Mouse (Mus musculus) NIH3T3 (cell line): ENCODE results near the gene Atm.

Experiments used
- DNase-seq: peaks from one replicate; pipeline ENCODE4 v3.0.0-alpha.2; 2012; ENCODE audit warnings: low read depth

The Atm gene

DNA sequence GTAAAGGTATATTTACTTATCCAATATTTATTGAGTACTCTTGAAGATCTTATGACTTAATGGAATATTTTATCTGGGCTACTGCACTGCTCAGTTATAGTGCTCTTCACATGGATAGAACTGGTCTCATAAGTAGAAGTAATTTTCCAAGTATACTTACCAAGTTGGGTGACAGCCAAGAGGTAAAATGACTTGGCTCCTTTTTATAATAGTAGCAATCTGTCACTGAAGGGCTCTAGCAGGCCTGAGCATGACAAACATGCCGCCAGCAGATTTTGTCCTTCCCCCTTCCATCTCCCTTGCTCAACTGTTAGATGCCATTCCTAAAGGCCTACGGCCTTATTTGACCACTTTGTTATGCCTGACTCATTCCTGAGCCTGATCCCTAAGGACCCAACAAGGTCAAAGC is 127.6 kb downstream of the Atm start:
- peak; percentile 68 for DNase-seq

DNA sequence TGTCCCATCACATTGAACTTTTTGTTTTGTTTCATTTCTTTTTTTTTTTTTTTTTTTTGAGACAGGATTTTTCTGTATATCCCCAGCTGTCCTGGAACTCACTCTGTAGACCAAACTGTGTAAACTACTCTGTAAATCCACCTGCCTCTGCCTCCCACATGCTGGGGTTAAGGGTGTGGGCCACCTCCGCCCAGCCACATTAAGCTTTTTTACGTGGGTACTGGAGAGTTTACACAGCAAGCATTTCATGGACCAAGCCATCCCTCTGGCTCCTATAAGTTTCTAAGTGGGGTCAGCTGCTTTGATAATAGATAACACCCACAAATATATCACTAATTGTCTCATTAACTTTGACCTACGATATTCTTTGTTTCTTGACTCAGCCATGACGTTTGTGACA is 128.0 kb downstream of the Atm start:
- no peak for DNase-seq

DNA sequence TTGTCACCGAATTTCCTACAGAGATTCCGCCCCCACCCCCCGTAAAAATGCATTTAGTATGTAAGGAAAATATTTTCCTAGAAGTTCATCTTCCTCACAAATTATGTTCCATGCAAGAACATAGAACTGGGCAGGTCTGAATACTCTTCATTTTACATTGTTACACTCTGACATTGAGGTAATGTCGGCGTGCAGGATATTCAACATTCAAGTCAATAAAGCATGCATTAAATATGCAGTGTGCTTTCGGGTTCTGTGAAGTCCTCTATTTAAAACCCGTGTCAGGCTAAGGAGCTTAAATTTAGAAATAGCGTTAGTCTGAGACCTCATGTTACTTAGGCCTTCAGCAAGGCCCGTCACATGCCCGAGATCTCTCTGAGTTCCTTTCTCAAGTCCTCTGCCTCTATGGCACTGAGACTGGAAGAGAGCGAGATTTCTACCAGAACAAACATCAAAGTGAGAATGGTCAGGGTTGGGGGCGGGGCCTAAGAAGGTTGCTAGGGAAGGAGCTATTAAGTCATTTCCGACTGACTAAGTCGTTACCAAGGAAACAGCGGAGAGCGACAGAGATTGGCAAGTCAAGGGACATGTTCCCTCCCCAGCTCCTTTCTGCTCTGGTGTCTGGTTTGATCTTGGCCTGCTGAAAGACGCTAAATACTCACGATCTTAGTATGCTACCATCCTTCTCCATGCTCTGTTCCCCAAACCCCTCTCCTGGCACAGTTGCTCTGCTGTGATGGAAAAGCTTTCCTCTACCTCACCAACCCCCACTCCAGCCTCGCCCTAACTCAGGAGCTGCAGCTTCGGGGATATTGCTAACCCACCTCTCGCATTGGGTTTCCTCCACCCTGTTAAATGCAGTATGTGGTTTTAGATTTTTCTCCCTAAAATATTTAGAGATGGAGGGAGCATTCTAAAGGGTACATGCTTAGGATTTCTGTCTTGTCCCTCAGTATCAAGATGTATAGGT is 131.5 kb downstream of the Atm start:
- peak; percentile 81 for DNase-seq

DNA sequence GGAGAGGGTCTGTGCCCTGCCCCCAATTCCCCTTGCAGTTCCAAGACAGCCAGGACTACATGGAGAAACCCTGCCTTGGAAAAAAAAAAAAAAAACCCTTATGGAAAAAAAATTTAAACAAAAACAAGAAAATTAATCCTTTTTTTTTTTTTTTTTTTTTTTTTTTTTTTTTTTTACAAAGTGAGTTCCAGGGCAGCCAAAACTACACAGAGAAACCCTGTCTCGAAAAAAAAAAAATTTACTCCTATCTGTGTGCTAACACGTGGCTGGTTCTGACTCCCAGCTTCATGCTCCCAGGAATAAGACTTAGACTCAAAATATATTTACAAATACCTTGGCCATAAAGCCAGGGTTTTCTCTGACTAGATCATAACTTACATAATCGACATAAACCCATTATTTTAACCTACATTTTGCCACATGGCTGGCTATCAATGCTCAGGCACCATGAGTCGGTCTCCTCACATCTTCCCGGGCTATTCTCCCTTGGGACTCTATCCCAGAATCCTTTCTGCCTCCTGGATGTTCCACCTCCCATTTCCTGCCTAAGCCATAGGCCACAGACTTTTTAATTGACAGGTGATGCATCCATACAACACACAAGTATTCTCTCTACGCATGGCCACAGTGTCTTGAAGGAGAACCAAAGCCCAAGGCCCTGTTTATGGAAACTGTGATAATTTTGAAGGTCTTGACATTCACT is 132.3 kb downstream of the Atm start:
- DNase-seq = peak; percentile 59

DNA sequence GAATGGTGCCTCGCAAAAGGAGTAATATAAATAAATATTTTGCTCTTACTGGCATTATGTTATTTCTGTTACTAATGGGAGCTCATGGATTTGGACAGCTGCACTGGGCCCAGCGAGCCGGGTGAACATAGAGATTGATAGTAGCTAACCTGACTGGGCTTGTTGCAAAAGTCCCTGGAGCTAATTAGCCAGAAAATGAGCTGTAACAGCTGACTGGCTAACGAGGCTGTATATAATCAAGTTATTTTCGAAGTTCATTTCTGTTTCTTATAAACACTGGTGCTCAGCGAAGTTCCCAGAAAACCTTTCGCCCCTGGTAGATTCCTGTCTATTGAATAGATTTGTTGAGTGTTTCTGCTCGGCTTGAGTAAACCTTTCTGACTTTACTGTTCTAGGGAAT is 133.5 kb downstream of the Atm start:
- no peak for DNase-seq

DNA sequence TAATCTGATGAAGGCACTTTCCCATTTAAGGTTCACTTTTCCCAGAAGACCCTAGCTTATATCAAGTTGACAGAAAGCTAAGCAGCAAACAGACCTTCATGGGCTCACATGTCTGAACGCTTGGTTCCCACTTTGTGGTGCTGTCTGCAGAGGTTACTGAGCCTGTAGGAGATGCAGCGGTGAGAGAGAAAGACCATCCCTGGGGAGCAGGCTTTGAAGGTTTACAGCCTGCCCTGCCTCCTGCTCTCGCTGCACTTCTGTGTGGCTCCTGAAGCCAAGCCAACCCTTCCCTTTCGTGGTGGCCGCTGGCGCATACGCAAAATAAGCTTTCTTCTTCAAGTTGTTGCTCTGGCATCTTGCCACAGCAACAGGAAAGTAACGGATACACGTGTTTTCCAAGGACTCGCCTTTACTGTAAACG is 134.2 kb downstream of the Atm start, which contains the start of gene 4930550C14Rik:
TSS of gene 4930550C14Rik (plus strand) at position 35 of the 421 bp plus-strand sequence.
- peak; percentile 22 for DNase-seq

DNA sequence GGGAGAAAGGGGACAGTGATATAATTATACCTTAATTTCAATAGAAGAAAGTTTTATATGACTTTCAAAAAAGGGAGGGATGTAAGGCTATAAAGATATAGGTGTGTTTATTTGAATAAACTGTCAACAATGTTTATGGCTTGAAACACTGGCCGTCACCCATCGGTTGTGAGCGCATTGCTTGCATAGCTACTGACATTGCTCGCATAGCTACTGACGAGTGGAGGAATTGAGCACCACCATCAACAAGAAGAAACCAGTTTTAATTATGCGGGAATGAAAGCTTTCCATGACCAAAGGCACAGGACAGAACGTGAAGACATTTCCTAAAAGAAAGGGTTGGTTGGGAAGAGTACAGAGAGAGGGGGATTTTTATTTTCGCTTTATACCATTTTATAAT is 135.4 kb downstream of the Atm start:
- DNase-seq = no peak

DNA sequence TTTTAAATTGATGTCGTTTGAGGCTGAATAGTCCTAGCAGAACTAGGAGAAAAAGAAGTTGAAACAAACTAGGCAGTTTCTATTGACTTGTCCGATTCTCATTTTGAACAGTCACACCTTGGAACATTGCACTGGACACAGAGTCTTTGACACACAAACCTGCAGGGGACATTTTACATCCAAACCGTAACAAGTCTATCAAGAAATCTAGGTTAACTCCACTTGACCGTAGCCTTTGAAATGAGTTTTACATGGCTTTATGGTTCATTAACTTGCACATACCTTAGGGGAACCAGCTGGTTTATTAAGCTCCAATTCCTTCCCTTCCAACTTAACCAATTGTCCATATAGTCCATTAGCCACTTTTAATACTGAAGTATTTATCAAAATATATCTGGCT is 135.8 kb downstream of the Atm start:
- no peak for DNase-seq

DNA sequence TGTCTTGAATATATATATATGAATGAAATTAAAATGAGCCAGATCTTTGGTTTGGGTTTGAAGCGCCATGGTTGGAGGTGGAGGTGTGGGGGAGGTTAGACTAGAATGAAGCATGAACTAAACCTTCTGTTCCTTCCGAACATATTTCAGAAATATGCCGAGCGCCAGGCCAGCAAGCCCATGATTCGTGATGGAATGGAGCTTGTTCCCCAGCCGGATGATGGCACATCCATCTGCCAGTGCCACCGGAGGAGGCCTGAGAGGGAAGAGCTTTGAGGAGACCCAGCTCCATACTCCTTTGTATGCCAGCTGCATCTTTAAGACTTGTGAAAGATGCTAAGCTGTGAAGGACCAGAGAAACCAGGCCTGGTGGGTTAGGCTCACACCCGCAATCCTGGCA is 137.0 kb downstream of the Atm start:
- DNase-seq = no peak

DNA sequence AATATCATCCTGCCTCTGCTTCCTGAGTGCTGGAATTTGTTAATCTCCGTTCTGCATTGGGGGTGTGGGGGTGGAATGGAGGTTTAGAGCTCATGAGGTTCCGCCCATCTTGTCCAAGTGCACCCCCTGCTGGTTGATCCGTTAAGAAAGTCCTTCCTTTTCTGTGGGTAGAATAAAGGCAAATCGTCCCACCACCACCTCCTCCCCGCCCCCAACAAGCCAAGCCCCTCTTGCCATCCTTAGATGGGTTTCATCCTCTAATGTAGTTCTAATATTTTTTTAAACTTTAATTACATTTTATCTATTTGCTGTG is 138.2 kb downstream of the Atm start:
- DNase-seq = peak; percentile 80

DNA sequence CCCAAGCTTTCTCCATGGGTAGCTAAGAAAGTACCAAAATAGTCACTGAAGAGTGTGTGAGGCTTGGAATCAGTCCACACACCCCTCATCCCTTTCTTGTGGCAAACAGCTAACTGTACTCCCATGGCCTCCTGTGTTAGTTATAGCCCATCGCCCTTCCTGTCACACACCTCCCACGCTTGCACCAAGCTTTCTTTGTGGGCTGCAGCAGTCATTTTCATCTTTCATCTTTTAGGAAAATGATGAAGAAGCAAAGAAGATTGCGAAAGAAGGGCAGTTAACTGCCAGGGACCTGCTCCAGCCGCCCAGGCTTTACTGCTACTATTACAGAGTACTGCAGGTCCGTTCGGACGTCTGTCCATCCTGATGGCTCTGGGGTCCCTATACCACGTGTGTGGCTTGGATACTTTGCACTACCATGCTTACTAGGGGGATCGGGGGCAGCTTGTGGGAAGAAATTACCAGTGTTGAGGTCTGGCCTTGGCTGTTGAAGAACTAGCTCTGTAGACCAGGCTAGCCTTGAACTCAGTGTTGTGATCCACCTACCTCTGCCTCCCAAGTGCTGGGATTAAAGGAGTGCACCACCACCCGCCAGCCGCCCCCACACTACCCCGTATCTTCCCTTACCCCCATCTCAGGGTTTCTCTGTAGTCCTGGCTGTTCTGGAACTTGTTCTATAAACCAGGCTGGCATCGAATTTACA is 138.7 kb downstream of the Atm start:
- DNase-seq = no peak

DNA sequence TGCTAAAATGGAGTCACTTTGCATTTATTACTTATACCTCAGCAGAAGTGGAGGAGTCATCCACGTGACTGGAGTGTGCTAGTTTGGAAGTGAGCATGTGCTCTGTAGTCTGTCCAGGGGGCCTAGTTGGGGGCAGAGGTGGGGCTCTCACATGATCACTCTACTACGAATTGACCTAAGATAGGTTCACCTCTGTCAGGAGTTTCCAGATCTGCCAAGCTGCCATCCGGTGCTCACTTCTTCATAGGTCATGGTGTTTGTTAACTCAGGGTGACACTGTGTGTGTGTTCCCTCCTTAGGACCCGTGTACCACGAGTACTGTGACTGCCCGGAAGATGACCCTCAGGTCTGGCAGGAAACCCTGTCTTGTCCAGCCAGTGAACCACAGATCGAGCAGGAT is 146.4 kb downstream of the Atm start:
- no peak for DNase-seq
